Mouse (Mus musculus) kidney, adult 9 months (tissue): ENCODE data around the gene Syne1.

Experiments used
- DNase-seq: peaks from one replicate; pipeline ENCODE4 v3.0.0; 2022

Syne1 gene

DNA sequence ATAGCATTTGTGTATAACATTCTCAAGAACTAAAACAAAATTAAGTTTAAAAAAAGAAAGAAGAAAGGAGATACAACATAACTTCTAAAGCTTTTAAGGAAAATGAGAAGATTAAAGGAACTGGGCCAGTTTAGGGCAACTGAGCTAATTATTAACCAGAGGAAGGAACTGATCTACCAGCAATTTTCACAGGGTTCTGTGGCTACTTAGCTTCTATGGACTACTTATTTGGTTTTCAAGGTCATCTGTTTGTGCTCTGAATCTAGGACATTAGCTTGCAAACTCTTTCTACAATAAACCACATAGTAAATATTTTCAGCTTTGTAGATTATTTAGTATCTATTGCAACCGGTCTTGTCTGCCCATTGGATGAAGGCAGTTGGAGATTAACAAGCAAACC lies 420.8 kb downstream of the Syne1 start:
- DNase-seq, result peak; percentile 66

DNA sequence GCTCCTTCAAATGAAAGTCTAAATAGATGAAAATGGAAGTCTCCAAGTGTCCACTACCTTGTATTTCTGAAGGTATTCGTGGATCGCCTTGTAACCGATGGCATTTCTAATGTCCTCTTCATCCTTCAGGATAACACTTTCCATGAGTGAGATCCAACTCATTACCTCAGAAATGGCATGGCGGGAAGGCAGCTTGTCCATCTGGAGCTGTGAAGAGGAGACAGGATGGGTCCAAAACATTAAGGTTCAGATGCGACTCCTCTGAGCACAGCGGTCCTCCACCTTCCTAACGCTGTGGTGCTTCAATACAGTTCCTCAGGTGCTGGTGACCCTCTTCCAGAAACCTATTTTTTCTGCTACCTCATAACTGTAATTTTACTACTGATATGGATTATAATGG lies 426.5 kb downstream of the Syne1 start:
- DNase-seq, result no peak

DNA sequence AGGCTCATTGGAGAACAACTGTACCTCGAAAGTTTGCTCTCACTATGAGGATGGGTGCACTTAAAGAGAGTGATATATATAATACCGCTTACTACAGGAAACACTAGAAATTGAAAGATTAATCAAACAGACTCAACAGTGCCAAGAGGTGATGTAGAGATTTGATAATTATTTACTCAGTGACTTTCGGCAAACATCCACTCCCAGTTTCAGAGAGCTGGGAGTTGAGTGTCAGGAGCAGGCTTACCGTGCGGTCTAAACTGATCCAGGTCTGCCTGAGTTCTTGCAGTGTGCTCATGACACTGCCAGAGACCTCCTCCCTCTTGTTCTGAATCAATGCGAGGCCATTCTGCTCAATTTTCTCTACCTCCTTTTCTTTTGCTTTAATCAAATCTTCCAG lies 434.6 kb downstream of the Syne1 start:
- DNase-seq, result peak; percentile 14

DNA sequence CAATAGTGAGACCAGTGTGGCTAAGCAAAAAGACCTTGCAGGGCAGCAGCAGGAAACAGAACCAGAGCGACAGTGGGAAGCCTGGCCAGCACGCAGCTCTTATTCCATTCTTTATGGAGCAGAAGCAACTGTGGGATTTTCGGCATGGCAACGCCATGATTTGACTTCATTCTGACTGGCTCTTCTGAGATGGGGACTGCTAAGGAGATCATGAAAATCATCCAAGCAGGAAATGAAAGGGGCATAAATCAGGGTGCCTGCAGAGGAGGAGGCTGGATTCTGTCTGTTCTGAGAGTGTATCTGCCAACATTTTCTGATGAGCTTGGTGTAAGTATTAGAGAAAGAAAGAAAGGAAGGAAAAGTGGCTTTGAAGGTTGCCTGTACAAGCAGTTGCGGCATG lies 435.1 kb downstream of the Syne1 start:
- DNase-seq, result peak; percentile 12

DNA sequence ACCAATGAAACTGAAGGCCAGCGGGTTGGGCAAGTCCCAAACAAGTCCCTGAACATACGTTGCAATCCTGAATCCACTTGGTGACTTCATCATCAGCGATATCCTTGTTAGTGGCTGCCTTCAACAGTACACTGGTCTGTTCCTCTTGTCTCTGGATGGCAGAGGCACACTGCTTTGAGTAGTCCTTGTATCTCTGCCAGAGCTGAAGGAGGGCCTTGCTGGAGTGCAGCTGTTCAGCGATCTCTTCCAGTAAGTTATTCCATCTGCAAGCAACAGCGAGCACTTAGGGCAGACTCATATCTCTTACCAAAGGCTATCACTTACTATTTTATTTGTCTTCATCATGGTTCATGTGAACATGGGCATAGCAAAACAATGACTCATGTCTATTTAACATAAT lies 440.5 kb downstream of the Syne1 start:
- no peak for DNase-seq

DNA sequence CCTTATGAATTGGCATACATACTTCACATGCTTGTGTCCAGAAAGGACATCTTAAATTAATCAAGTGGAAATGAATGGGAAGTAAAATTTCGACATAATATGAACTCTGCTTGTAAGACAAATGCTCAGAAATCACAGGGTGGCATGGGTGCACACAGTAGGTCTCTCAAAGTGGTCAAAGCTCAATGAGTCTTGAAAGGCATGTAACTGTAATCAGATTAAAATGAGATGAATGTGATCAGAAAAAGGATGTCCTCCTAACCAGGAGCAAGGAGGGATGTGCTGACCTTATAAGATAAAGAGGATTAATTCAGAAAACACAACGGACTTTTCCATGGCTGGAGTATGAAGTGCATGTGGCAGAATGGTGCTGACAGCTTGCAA lies 453.5 kb downstream of the Syne1 start:
- DNase-seq, result no peak

DNA sequence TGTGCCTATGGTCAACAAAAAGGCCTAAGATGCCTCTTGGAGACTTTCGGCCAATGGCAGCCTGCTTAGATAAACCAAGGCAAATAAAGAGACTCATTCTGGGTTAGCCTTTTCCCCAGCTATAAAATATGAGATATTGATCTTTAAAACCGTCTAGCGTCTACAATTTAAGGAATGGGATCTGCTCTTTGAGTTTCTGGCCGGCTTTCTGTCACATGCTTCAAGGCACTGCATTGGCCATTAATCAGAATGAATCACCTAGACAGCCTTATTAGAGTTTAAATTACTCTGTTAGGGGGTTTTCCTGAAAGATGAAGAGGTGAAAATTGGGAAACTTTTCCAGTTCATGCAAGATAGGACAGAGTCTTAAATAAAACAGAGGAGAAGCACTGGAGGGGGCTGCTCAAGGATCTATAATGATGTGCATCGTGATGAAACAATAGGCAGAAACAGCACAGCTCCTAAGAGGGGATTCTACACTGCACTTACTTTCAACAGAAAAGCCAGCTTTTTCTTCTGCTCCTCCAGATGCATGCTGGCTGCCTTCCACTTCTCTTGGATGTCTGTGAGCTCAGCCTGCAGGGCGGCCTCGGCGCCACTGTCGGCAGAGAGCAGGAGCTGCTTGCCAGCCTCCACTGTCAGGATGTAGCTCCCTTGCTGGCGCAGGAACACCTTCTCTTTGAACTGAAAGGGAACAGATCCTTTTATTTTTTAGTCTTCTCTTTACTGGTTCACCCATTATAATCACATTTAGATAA lies 454.1 kb downstream of the Syne1 start:
- DNase-seq, result no peak

DNA sequence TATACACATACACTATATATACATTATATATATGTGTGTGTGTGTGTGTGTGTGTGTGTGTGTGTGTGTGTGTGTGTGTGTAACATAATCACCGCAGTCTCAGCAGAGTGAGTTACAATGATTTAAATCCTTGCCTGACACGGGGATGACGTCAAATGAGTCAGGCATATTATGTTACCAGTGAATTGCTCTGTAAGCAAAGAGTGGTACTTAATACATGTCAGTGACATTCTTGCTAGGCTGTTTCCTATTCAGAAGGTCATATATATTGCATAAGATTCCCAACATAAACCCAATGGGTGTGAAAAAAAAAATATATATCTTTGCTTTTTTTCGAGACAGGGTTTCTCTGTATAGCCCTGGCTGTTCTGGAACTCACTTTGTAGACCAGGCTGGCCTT lies 462.1 kb downstream of the Syne1 start:
- no peak for DNase-seq

DNA sequence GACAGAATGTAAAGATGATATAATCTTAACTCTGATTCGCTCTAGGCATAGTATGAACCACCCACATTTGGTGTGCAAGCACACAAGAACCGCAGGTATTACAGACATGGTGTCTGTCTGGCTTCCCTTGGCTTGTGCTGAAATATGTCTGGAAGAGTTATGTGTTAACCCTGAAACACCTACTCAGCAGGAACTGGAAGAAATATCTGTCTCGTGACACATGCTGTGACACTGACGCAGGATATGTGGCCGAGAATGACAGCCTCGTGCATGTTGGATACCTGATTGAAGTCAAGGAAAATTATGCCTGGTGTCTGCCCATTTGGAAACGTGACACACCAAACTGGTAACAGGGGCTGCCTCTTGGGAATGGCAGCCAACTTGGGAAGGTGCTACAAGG lies 463.9 kb downstream of the Syne1 start:
- no peak for DNase-seq

DNA sequence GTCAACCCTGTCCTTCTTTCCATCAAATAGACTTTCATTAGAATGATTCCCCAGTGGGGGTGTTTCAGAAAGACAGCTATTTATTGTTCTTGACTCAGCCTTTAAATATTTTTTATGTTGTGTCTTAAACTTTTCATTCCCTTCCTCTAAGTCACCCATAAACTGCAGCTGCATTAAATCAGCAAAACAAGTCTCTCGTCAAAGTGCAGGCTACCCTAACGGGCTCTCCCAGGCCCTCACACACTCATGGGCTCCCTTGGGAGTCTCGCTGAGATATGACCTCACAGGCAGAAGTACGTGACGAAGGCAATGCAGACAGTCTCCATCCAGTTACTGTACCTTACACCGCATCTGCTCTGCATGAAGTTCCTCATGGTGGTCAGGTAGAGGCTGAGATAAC lies 465.0 kb downstream of the Syne1 start:
- DNase-seq, result no peak

DNA sequence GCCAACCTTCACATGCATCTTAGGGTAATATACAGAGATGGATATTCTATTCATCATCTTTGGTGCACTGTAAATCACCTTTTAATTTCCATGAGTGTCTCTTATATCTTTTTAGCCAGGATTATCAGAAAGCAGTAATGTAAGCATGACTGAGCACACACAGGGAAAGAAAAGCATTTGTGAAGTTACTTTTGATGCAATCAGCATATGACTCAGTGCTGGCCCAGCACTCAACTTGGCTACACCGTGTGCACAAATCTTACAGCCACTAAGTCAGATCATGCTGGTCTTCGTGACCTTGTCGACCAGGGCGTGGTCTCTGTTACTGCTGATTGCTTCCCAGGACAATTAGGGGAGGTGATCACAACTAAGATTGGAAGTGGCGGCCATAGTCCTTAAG lies 465.5 kb downstream of the Syne1 start:
- DNase-seq, result no peak

DNA sequence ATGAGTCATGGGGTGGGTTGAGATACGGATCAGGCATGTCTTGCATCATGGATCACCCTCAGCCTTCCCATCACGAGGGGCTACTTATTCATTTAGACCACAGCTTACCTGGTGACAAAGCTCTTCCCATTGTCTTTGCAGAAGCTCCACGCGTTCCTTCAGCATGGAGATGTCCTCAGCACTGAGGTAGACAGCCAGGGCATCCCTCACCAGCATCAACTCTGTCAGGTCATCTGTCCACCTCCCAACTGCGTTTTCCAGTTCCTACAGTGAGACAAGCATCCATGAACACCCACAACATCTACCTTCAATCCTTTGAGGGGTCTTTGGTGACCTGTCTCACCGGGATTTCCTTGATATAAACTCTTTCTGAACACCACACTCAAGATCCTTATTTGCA lies 467.6 kb downstream of the Syne1 start:
- DNase-seq, result no peak

DNA sequence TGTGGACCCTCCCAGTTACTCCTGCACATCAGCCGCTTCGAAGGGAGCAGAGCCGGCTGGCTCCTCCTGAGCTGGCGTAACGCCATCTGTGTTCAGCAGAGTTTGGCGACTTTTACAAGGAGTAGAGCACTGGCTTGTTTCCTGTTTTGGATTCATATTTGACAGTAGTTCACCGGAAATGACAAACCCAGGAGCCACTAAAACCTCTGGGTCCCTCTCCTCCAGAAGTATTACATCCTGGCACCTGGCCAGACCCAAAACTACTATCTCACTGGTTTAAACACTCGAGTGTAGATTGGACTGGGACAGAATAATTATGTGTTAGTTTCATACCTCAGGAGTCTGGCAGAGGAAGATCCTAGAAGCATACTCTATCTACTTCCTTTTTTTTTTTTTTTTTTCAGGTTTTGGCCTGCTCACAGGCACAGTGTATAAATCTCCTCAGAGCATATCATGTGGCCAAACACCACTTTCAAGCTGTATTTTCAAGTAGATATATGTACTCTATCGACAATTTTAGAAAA lies 471.3 kb downstream of the Syne1 start:
- peak; percentile 69 for DNase-seq

DNA sequence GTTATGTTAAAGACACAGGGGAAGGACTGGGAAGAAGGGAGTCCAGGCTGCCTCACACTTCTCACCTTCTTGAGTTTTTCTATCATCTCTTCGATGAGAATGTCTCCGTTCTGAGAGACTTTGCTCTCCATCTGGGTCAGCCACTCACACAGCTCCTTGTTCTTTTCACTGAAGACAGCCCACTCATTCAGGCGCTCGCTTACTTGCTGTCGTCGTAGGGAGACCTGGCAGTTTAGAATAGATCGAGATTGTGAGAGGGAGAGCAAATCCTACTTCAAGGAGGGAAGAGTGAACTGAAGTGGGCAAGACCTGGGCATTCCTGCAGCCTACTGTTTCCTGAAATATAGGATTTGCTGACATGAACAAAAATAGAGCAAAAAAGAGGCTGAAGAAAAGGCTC lies 475.6 kb downstream of the Syne1 start:
- no peak for DNase-seq

DNA sequence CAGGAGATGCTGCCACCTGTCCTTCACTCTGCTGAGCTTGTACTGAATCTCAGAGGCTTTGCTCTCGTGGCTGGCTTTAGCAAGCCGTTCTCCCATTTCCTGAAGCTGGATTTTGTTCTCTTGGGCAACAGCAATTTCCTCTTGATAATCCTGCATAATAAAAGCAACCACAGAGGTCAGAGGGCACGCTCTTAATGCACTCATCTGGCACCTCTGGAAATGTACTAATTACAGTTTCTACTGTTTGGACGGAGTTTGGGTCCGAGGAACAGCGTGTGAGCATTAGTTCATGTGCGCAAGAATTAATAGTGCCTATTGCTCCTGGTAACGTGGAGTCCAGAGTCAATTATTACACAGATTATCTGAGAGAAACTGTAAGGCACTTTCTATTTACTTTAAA lies 479.2 kb downstream of the Syne1 start:
- peak; percentile 18 for DNase-seq

DNA sequence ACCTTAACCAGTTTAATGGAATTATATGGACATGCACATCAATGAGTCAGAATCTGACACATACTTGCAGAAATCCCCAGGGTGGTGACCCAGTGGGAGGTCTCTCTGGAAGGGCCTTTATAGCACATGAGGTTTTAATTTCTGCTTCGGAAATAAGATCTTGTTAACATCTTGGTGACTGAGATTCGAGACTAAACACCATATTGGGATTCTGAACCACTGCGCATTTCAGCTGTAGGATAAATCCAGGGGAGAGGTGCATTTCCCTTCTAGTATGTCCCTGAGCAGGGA lies 480.4 kb downstream of the Syne1 start:
- DNase-seq, result no peak

DNA sequence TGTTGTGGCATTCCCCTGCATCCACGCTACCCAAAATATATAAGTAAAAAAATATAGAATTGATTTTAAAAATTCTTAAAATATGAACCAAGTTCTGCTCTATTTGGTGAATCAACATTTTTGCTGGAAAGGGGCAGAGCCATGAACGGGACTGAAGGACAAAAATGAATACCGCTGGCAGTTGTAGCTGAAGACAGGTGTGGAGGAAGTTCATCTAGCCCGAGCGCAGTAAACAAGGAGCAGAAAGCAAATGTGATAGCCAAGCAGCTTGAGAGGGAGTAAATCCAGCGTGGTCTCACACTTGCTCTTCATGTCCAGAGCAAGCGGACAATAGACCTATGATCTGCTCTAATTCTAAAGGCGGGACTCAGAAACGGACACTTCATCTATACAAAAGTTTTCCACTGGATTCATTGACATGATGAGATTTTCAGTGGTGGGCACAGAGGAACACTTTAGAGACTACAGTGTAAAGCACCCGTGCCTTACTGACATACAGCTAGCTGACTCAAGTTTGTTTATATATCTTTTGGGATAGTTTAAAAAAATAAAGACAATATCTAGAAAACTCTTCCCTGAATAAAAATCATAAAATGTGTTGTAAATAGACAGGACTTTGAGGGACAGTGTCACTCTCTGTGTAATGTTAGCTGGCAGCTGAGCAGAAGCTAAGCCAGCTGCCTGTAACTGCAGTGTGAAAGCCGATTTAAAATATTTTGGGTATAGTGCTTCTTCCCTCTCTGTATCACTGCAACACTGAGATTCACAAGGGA lies 480.9 kb downstream of the Syne1 start:
- DNase-seq, result no peak

DNA sequence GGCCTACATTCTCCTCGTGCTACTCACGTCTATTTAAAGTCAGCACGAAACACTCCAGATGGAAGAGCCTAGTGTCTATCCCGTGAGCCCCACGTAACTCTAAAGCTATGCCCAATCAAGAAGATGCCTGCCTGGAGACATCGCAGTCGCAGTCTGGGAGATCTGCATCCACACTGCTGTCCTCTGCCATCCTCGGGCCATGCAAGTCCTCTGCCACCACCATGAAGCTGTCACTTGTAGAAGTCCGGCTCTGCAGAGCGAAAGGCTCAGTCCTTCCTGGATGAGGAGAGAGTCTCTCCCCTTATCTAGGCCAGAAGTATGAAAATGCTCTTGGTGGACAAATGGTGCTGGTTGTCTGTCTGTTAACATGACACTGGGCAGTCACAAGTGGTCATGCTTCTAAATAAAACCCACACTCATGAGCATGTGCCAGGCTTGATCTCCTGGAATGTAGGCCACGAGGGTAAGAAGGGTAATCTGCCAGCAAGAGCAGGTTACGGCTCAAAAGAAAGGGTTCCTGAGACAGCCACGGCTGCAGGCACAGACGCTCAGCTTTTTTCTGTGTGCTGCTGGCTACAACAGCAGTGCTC lies 482.5 kb downstream of the Syne1 start, which contains the start of gene Gm10097:
Gene Gm10097 (plus strand): TSS at position 517 of the 590 bp plus-strand sequence.
- no peak for DNase-seq

DNA sequence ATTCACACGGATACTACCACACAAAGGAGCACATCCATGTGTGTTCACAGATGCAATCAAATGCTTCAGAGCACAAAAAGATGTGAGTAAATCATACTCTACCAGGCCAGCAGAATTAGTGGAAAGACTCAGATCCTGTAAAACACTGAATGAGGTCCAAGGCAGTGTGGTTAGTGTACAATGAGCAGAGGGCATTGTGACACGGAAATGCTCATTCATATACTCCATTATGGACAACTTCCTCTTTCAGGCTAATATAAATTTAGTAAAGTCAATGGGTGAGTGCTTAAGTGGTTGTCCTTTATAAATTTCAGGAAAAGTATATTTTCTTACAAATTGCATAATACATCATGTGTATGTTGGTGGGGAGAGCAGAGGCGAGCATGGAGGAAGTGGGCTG lies 484.2 kb downstream of the Syne1 start:
- no peak for DNase-seq

DNA sequence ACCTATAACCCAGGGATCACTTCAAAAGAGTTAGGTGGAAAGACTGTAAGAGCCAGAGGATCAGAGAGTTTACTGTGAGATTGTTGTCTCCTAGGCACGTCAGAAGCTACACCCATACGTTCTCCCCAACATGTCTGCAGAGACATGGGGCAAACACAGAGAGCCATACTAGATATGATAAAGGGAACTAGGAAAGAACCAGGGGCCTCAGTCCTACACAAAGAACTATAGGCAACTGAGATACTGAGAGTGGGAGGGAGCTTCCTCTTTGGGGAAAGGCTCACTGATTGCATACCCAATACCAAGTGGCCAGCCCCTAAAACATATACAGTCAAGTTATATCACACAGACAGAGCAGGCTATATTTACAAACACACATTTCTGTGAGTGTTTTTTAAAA lies 491.3 kb downstream of the Syne1 start:
- no peak for DNase-seq

DNA sequence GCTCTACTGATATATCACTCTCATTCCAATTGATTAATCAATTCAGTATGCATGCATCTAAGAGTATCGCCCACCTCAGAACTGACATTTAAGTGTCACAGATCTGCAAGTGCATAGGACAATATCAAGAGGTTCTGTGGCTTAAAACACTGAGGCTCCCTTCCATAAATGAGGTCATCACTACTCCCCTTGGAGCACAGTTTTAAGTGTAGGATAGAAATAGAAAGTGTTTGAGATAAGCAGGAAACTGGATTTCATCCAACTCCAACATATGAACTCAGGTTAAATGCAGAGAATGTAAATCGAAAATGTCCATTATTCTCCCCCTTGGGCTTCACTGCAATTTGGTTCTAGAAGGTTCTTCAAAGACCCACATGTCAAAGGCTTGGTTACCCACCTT lies 492.4 kb downstream of the Syne1 start:
- no peak for DNase-seq

DNA sequence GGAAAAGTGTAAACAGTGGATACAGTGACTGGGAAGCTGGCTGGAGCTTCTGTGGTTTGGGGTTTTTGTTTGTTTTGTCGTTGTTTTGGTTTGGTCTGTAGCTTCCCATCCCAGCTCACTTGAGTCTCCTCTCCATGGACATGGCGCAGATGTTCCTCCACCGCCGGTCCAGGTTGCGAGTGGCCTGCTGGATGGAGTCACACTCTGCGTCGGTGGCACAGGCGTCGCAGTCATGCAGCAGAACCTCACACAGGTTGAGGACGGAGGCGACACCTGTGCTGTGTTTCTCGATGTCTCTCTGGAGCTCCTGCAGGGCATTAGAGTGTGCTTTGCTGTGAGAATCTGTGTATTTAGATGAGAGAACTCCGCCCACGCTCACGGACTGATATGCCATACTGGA lies 493.6 kb downstream of the Syne1 start:
- DNase-seq, result no peak

DNA sequence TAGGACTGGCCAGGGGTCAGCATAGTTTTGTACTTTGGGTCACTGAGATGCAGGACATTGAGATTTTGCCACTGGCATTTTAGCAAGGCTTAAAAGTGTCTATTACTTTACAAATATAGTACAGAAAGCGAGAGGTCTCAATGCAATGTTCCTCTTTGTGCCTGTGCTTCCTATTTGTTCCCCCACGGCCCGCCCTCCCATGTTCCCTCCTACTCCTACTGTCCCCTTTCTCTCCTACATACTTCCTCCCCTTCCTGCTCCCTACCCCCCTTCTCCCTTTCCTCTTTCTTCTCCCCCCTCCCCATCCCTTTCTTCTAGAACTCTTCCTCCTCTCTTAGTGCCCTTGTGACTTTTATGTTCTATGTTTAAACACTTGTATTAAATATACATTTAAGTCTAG lies 494.3 kb downstream of the Syne1 start:
- DNase-seq, result no peak

DNA sequence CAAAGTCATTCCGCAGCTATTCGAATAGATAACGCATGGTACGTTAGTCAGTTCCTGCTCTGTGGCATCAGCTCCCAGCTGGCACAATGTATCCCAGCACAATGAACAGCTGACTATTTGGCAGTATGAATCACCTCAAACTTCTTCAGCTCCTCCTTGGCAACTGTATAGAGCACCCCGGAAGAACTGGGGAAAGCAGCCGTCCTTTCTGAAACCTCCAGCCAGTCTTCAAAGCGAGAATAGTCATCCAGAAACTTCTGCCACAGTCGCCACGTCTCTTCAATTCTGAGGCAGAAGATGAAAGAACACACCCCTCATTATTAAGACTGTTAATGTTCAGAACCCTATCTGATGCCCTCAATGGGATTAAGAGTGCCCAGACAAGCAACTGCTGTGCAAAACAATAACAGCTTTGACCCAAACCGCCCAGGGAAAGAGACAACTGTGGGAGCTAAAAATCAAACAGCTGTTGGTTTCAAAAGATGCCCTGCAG lies 495.0 kb downstream of the Syne1 start:
- no peak for DNase-seq
